Mouse (Mus musculus) ES-E14 (cell line): ENCODE measurements at regions not wholly inside any gene's neighbourhood (a gene's known extent, or its start where the extent isn't known, plus 50 kb on each side); places are given as distances from the start of the nearest gene placed in this dataset.

Experiments used
- DNase-seq: peaks from one replicate; pipeline ENCODE4 v3.0.0-alpha.2; 2013; ENCODE audit warnings: low read depth, low spot score
- H3K27ac ChIP-seq: 2 replicates; pipeline ENCODE4 v1.5.1; 2012; ENCODE audit warnings: low read depth, mild to moderate bottlenecking, low read length, moderate library complexity, mixed read lengths; ENCODE audit not compliant: poor library complexity, insufficient read depth, severe bottlenecking
- H3K36me3 ChIP-seq: 2 replicates; pipeline ENCODE4 v1.6.1; 2012; ENCODE audit warnings: mild to moderate bottlenecking, low read length, moderate library complexity, mixed read lengths; ENCODE audit not compliant: control insufficient read depth, poor library complexity, insufficient read depth, severe bottlenecking
- H3K4me1 ChIP-seq, 2 experiments: fragments of 150-350 bp in 1 of 2; sonication (generic) in 1 of 2; 2 replicates each; pipeline ENCODE4 v1.6.1; 2012; ENCODE audit warnings: low read length in 2 of 2, mild to moderate bottlenecking in 1 of 2, mixed read lengths in 1 of 2; ENCODE audit not compliant: control insufficient read depth in 2 of 2, insufficient read depth in 2 of 2, poor library complexity in 1 of 2
- H3K4me3 ChIP-seq, 2 experiments: fragments of 150-350 bp in 1 of 2; sonication (generic) in 1 of 2; 2 replicates each; pipeline ENCODE4 v1.5.1; 2012; ENCODE audit warnings: low read length in 2 of 2, low read depth in 1 of 2, mild to moderate bottlenecking in 1 of 2, mixed read lengths in 1 of 2; ENCODE audit not compliant: insufficient read depth in 1 of 2, poor library complexity in 1 of 2, severe bottlenecking in 1 of 2
- H3K9ac ChIP-seq: 2 replicates; pipeline ENCODE4 v1.6.1; 2012; ENCODE audit warnings: low read depth, mild to moderate bottlenecking, low read length, mixed read lengths; ENCODE audit not compliant: poor library complexity, insufficient read depth, severe bottlenecking
- H3K9me3 ChIP-seq: fragments of 150-350 bp; sonication (generic); 2 replicates; pipeline ENCODE4 v1.6.1; 2012; ENCODE audit warnings: low read depth, mild to moderate bottlenecking, low read length; ENCODE audit not compliant: control insufficient read depth, insufficient read depth
- CHD2 ChIP-seq: IDR thresholded peaks from 2 replicates; pipeline ENCODE4 v1.6.1; 2014; ENCODE audit warnings: mild to moderate bottlenecking, low read depth, low read length, inconsistent platforms
- HCFC1 ChIP-seq: IDR thresholded peaks from 2 replicates; pipeline ENCODE4 v1.6.1; 2012; ENCODE audit warnings: low read length, inconsistent platforms, borderline replicate concordance; ENCODE audit not compliant: insufficient read depth
- MAFK ChIP-seq: IDR thresholded peaks from 2 replicates; pipeline ENCODE4 v1.6.1; 2014; ENCODE audit warnings: mild to moderate bottlenecking, low read depth, low read length, inconsistent platforms; ENCODE audit not compliant: insufficient read depth
- ZC3H11A ChIP-seq: IDR thresholded peaks from 2 replicates; pipeline ENCODE4 v1.6.1; 2012; ENCODE audit warnings: low read depth, mild to moderate bottlenecking, inconsistent platforms, low read length, borderline replicate concordance
- ZNF384 ChIP-seq: IDR thresholded peaks from 2 replicates; pipeline ENCODE4 v1.6.1; 2012; ENCODE audit warnings: low read depth, low read length, inconsistent platforms
- in situ Hi-C, 2 experiments: fragments of 600-800 bp; cut with MboI; formaldehyde crosslinking; loops; one replicate each; pipeline ENCODE4 v1.15.1; 2025; ENCODE audit warnings: low sequenced_read_pairs in 2 of 2, inconsistent platforms in 1 of 2; ENCODE audit not compliant: unreplicated experiment in 2 of 2

GRCm38 (mm10) chr12:29178168-29178895, 349.9 kb upstream of the Myt1l start:
- H3K4me3 ChIP-seq, result no peak overlapping the region
- no peak overlapping the region for H3K27ac ChIP-seq
- H3K36me3 ChIP-seq, result no peaks in the 10 kb centered on the region
- no peak for DNase-seq
- in situ Hi-C loops, result no loop called here
- no peaks in the 10 kb centered on the region for H3K9me3 ChIP-seq
- no peak overlapping the region for H3K9ac ChIP-seq
- H3K4me1 ChIP-seq, result no peaks in the 10 kb centered on the region
- TF ChIP-seq ZNF384 (no peak), MAFK (no peak), ZC3H11A (no peak), HCFC1 (no peak), CHD2 (no peak)

GRCm38 (mm10) chr12:29179405-29179804, 348.8 kb upstream of the Myt1l start:
- in situ Hi-C loops, result no loop called here

GRCm38 (mm10) chr12:29180576-29180975, 347.6 kb upstream of the Myt1l start:
- Histone ChIP-seq H3K9me3 (no peaks in the 10 kb centered on the region), H3K4me1 (no peaks in the 10 kb centered on the region), H3K4me3 (no peak overlapping the region), H3K27ac (no peak overlapping the region), H3K36me3 (no peaks in the 10 kb centered on the region), H3K9ac (no peak overlapping the region)
- DNase-seq, result no peak
- in situ Hi-C loops, result no loop called here
- TF ChIP-seq ZNF384, result no peak
- TF ChIP-seq ZC3H11A, result no peak
- no peak for TF ChIP-seq HCFC1
- TF ChIP-seq CHD2, result no peak
- no peak for TF ChIP-seq MAFK

More at GRCm38 (mm10) chr12:29179405-29179804, 348.8 kb upstream of the Myt1l start:
- no peak for DNase-seq
- Histone ChIP-seq H3K4me3 (no peak overlapping the region), H3K9me3 (no peaks in the 10 kb centered on the region), H3K9ac (no peak overlapping the region), H3K36me3 (no peaks in the 10 kb centered on the region), H3K27ac (no peak overlapping the region), H3K4me1 (no peaks in the 10 kb centered on the region)
- no peak for TF ChIP-seq CHD2
- no peak for TF ChIP-seq ZC3H11A
- no peak for TF ChIP-seq ZNF384
- TF ChIP-seq MAFK, result no peak
- no peak for TF ChIP-seq HCFC1

- Histone ChIP-seq H3K9me3 (no peaks in the 10 kb centered on the region), H3K9ac (no peak overlapping the region), H3K4me3 (no peak overlapping the region), H3K4me1 (no peaks in the 10 kb centered on the region), H3K27ac (no peak overlapping the region), H3K36me3 (no peaks in the 10 kb centered on the region)
- in situ Hi-C loops, result no loop called here
- TF ChIP-seq MAFK (no peak), CHD2 (no peak), HCFC1 (no peak), ZC3H11A (no peak), ZNF384 (no peak)
- no peak for DNase-seq
Measured at GRCm38 (mm10) chr12:29187619-29188018, 340.6 kb upstream of the Myt1l start.
